ENCODE assay signal across 8 mouse cellular contexts in the genomic region with DNA sequence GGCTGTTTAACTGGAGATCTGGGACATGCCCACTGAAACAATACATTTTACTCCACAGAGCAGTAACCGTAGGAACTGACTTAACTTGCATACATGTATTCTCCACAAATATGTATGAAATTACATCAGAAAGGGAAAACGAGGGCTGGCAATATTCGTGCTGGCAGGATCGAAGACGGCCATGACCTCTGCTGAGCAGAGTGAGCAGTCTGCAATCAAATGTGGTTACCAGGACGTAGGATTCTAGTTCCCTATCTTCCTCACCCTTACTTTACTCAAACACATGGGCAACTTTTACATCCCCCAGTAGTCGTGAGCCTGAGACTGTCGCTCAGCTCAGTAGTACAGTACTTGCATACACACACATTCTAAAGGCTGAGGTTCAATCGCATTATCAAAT. TPM values are rescaled to one million over a fixed set of nuclear protein-coding genes. Genes with fewer than 3 reads are reported as not detected.
A peak's percentile ranks its signal among the peaks of the same experiment; 100 is the strongest.
DNase-seq lines count a peak whose midpoint lies in the region; ATAC-seq and TF ChIP-seq lines count a peak whose summit lies in the region.

No protein-coding gene starts in this region.

- peak overlapping the region; percentile 61 for H3K4me3 ChIP-seq in kidney, embryonic 14.5 days (ENCODE audit: low read length)
- H3K4me3 ChIP-seq in cortical plate, adult 2 months (ENCODE audit: insufficient read depth, low read length), result peak overlapping the region; percentile 94
- H3K4me3 ChIP-seq in hindbrain, embryonic 16.5 days (ENCODE audit: low read length), result peak overlapping the region; percentile 96
- H3K4me3 ChIP-seq in midbrain, embryonic 16.5 days (ENCODE audit: low read depth, low read length), result peak overlapping the region; percentile 1; the same call in 1 of the 2 replicates

- no peak for TF ChIP-seq CTCF in cortical plate, adult 2 months (IDR thresholded peaks at IDR 0.05; ENCODE audit: extremely low read depth, insufficient read depth, low read length)

- H3K9me3 ChIP-seq in kidney, embryonic 14.5 days (ENCODE audit: control insufficient read depth, low read length), result no peaks in the 10 kb centered on the region
- no peaks in the 10 kb centered on the region for H3K9me3 ChIP-seq in hindbrain, embryonic 16.5 days (ENCODE audit: control insufficient read depth, low read length)
- no peaks in the 10 kb centered on the region for H3K9me3 ChIP-seq in midbrain, embryonic 16.5 days (replicated peaks; ENCODE audit: control insufficient read depth, low read length, poor library complexity, severe bottlenecking)

- no peaks in the 10 kb centered on the region for H3K27me3 ChIP-seq in kidney, embryonic 14.5 days (ENCODE audit: control insufficient read depth, insufficient read depth, low read length)
- H3K27me3 ChIP-seq in hindbrain, embryonic 16.5 days (replicated peaks; ENCODE audit: control insufficient read depth, insufficient read depth, low read length), result no peaks in the 10 kb centered on the region
- no peaks in the 10 kb centered on the region for H3K27me3 ChIP-seq in midbrain, embryonic 16.5 days (ENCODE audit: control insufficient read depth, insufficient read depth, low read depth, low read length)

- peak overlapping the region; percentile 84; the same call in 1 of the 2 replicates for H3K4me2 ChIP-seq in kidney, embryonic 14.5 days (replicated peaks; ENCODE audit: low read depth, low read length)
- peak overlapping the region; percentile 76 for H3K4me2 ChIP-seq in hindbrain, embryonic 16.5 days (ENCODE audit: low read length)
- H3K4me2 ChIP-seq in midbrain, embryonic 16.5 days (ENCODE audit: low read length), result peak overlapping the region; percentile 67

- H3K9ac ChIP-seq in kidney, embryonic 14.5 days (ENCODE audit: low read depth, low read length), result no peak overlapping the region; the same call in 1 of the 2 replicates
- H3K9ac ChIP-seq in hindbrain, embryonic 16.5 days (ENCODE audit: low read depth, low read length), result no peak overlapping the region
- H3K9ac ChIP-seq in midbrain, embryonic 16.5 days (ENCODE audit: low read depth, low read length), result no peak overlapping the region; the same call in 1 of the 2 replicates

- peaks cover 7% of the 10 kb centered on the region for H3K4me1 ChIP-seq in kidney, embryonic 14.5 days (ENCODE audit: control insufficient read depth, insufficient read depth, low read length)
- H3K4me1 ChIP-seq in cortical plate, adult 2 months (ENCODE audit: control insufficient read depth, insufficient read depth, low read length), result peaks cover 5% of the 10 kb centered on the region
- H3K4me1 ChIP-seq in hindbrain, embryonic 16.5 days (ENCODE audit: control insufficient read depth, insufficient read depth, low read depth, low read length), result peaks cover 22% of the 10 kb centered on the region
- H3K4me1 ChIP-seq in midbrain, embryonic 16.5 days (ENCODE audit: control insufficient read depth, insufficient read depth, low read length), result peaks cover 15% of the 10 kb centered on the region

- TF ChIP-seq POLR2A in cortical plate, adult 2 months (IDR thresholded peaks at IDR 0.05; ENCODE audit: extremely low read depth, insufficient read depth, low read length), result no peak

- DNase-seq in kidney, postnatal 25 days, result no peak
- no peak for DNase-seq in urinary bladder, adult 2 months (ENCODE audit: low spot score)
- DNase-seq in embryo, embryonic 10 days (ENCODE audit: low spot score), result no peak

- no peak for ATAC-seq in kidney, embryonic 14.5 days (ENCODE audit: low FRiP score, low TSS enrichment)
- ATAC-seq in hindbrain, embryonic 16.5 days, result no peak
- no peak for ATAC-seq in midbrain, embryonic 16.5 days
- ATAC-seq in inflammation-experienced regulatory T-cells, adult 6 months, result no peak

- no peak overlapping the region for H3K27ac ChIP-seq in kidney, embryonic 14.5 days (ENCODE audit: low read depth, low read length)
- H3K27ac ChIP-seq in cortical plate, adult 2 months (ENCODE audit: insufficient read depth, low read length), result no peak overlapping the region
- no peak overlapping the region for H3K27ac ChIP-seq in hindbrain, embryonic 16.5 days (ENCODE audit: low read depth, low read length)
- no peak overlapping the region for H3K27ac ChIP-seq in midbrain, embryonic 16.5 days (ENCODE audit: low read length)

- peaks cover 42% of the 10 kb centered on the region for H3K36me3 ChIP-seq in kidney, embryonic 14.5 days (ENCODE audit: control insufficient read depth, insufficient read depth, low read length)
- peaks cover 6% of the 10 kb centered on the region; the same call in 1 of the 2 replicates for H3K36me3 ChIP-seq in hindbrain, embryonic 16.5 days (ENCODE audit: control insufficient read depth, insufficient read depth, low read length)
- peaks cover 6% of the 10 kb centered on the region; the same call in 1 of the 2 replicates for H3K36me3 ChIP-seq in midbrain, embryonic 16.5 days (ENCODE audit: control insufficient read depth, insufficient read depth, low read length)

- WGBS in kidney, embryonic 14.5 days, result 90% methylated on average over 9 of the region's 9 CpGs
- 82% methylated on average over 9 of the region's 9 CpGs for WGBS in hindbrain, embryonic 16.5 days
- 87% methylated on average over 9 of the region's 9 CpGs for WGBS in midbrain, embryonic 16.5 days

RNA-seq across cellular contexts. Expression of gene Mdm2, which starts 1.7 kb away (rescaled TPM):
- 38.6 and 65.6 TPM in 2 replicates for polyA plus RNA-seq in kidney, embryonic 14.5 days (2014; fragmentation: Nextera tagmentation; extraction: Ambion mirVana)
- polyA plus RNA-seq in cortical plate, adult 2 months (2012; rRNA removed), result 61.6 and 65.1 TPM in 2 replicates
- polyA plus RNA-seq in hindbrain, embryonic 16.5 days (2015; fragmentation: Nextera tagmentation; extraction: Ambion mirVana), result 40.0 and 50.1 TPM in 2 replicates
- polyA plus RNA-seq in midbrain, embryonic 16.5 days (2015; fragmentation: Nextera tagmentation; extraction: Ambion mirVana), result 53.1 and 55.7 TPM in 2 replicates
- polyA plus RNA-seq in urinary bladder, adult 2 months (2012; rRNA removed), result 65.3 and 70.2 TPM in 2 replicates
- 10 to 100 TPM; 42.1 to 88.6 (median 50.8) TPM for polyA plus RNA-seq in inflammation-experienced regulatory T-cells, adult 6 months (2017; shearing (Covaris generic))

RNA-seq across cellular contexts. Expression of gene Slc35e3, which starts 37.3 kb away (rescaled TPM):
- 7.5 and 12.5 TPM in 2 replicates for polyA plus RNA-seq in kidney, embryonic 14.5 days (2014; fragmentation: Nextera tagmentation; extraction: Ambion mirVana)
- polyA plus RNA-seq in cortical plate, adult 2 months (2012; rRNA removed), result 20.0 and 21.0 TPM in 2 replicates
- polyA plus RNA-seq in hindbrain, embryonic 16.5 days (2015; fragmentation: Nextera tagmentation; extraction: Ambion mirVana), result 27.7 and 31.5 TPM in 2 replicates
- 34.4 and 34.8 TPM in 2 replicates for polyA plus RNA-seq in midbrain, embryonic 16.5 days (2015; fragmentation: Nextera tagmentation; extraction: Ambion mirVana)
- 12.1 and 12.4 TPM in 2 replicates for polyA plus RNA-seq in urinary bladder, adult 2 months (2012; rRNA removed)
- polyA plus RNA-seq in inflammation-experienced regulatory T-cells, adult 6 months (2017; shearing (Covaris generic)), result 1 to 10 TPM; 1.8 to 3.5 (median 2.8) TPM

Comparison
In these comparisons a context has a peak if more than half of its experiments do, and no peak if none do; other contexts are left out.
1. H3K4me3 ChIP-seq: peak in every context shown above with its lines; median percentile 96 in hindbrain, embryonic 16.5 days; 94 in cortical plate, adult 2 months; 61 in kidney, embryonic 14.5 days; 1 in midbrain, embryonic 16.5 days.